Mouse (Mus musculus) limb, embryonic 11.5 days (tissue): ENCODE measurements around the gene Pnn. TPM values are rescaled to one million over a fixed set of nuclear protein-coding genes. Genes with fewer than 3 reads are reported as not detected.
"Not testable (repeated sequence)": the region's sequence is repeated elsewhere in the genome, so short reads cannot be mapped to it uniquely, and the experiment has no call there.

ENCODE experiments used
- ATAC-seq: fragments of 200-750 bp; cut with Nextera tagmentation; 2 replicates; pipeline ENCODE4 v1.8.0; 2017; ENCODE audit warnings: low read depth; ENCODE audit not compliant: insufficient number of reproducible peaks, low FRiP score, low TSS enrichment
- DNase-seq: peaks from one replicate; pipeline ENCODE4 v3.0.0-alpha.2; 2015; ENCODE audit warnings: low spot score
- H3K27ac ChIP-seq: fragments of 300-500 bp; sonication (generic); replicated peaks from 2 replicates; pipeline ENCODE4 v1.5.1; 2014; ENCODE audit warnings: low read depth, mild to moderate bottlenecking, low read length
- H3K27me3 ChIP-seq: fragments of 300-500 bp; sonication (generic); 2 replicates; pipeline ENCODE4 v1.6.1; 2014; ENCODE audit warnings: mild to moderate bottlenecking, low read length, mixed read lengths; ENCODE audit not compliant: control insufficient read depth, insufficient read depth
- H3K36me3 ChIP-seq: fragments of 300-500 bp; sonication (generic); 2 replicates; pipeline ENCODE4 v1.6.1; 2014; ENCODE audit warnings: mild to moderate bottlenecking, low read length, moderate library complexity, mixed read lengths; ENCODE audit not compliant: control insufficient read depth, insufficient read depth
- H3K4me1 ChIP-seq: fragments of 300-500 bp; sonication (generic); 2 replicates; pipeline ENCODE4 v1.6.1; 2014; ENCODE audit warnings: low read length, mixed read lengths; ENCODE audit not compliant: control insufficient read depth, insufficient read depth
- H3K4me2 ChIP-seq: fragments of 300-500 bp; sonication (generic); 2 replicates; pipeline ENCODE4 v1.6.1; 2014; ENCODE audit warnings: low read depth, mild to moderate bottlenecking, moderate library complexity; ENCODE audit not compliant: severe bottlenecking
- H3K4me3 ChIP-seq: fragments of 300-500 bp; sonication (generic); 2 replicates; pipeline ENCODE4 v1.5.1; 2014; ENCODE audit warnings: low read depth, low read length
- H3K9ac ChIP-seq: fragments of 300-500 bp; sonication (generic); 2 replicates; pipeline ENCODE4 v1.6.1; 2014; ENCODE audit warnings: mild to moderate bottlenecking, low read length
- H3K9me3 ChIP-seq: fragments of 300-500 bp; sonication (generic); 2 replicates; pipeline ENCODE4 v1.6.1; 2016; ENCODE audit warnings: low read length; ENCODE audit not compliant: control insufficient read depth
- WGBS: fragments of 180-500 bp; shearing (Covaris S2); extraction: QIAGEN DNeasy Blood & Tissue Kit; methylation state at CpG from one replicate; pipeline ENCODE4 v1.1.7; 2014; 5-methylcytosine and 5-hydroxymethylcytosine counted together
- polyA plus RNA-seq: library from polyadenylated mRNA; unstranded; fragments of >200 nt; fragmentation: Nextera tagmentation; extraction: Ambion mirVana; gene quantifications from 2 replicates; pipeline ENCODE4 v1.2.1, GENCODE M21; 2014

Gene Pnn
- polyA plus RNA-seq, 1 experiment from 2014 or later: 118 TPM

- Histone ChIP-seq H3K4me1 (no peaks in the 10 kb centered on the region), H3K36me3 (no peaks in the 10 kb centered on the region; the same call in 1 of the 2 replicates), H3K9me3 (no peaks in the 10 kb centered on the region), H3K4me2 (no peak overlapping the region), H3K27me3 (no peaks in the 10 kb centered on the region), H3K9ac (no peak overlapping the region), H3K27ac (no peak overlapping the region), H3K4me3 (no peak overlapping the region)
- DNase-seq (no peak), ATAC-seq (no peak)
- WGBS: 98% methylated on average over 3 of the region's 3 CpGs
Observed at GRCm38 (mm10) chr12:59052470-59052869, 14.2 kb upstream of the Pnn start.

- Histone ChIP-seq H3K9ac (no peak overlapping the region), H3K27me3 (no peaks in the 10 kb centered on the region), H3K9me3 (no peaks in the 10 kb centered on the region), H3K36me3 (no peaks in the 10 kb centered on the region; the same call in 1 of the 2 replicates), H3K4me3 (no peak overlapping the region), H3K4me1 (no peaks in the 10 kb centered on the region), H3K27ac (no peak overlapping the region), H3K4me2 (no peak overlapping the region)
- ATAC-seq (no peak), DNase-seq (no peak)
- 89% methylated on average over 5 of the region's 5 CpGs for WGBS
Observed at GRCm38 (mm10) chr12:59053166-59053565, 13.5 kb upstream of the Pnn start.

- H3K4me1 ChIP-seq: no peaks in the 10 kb centered on the region
- H3K4me2 ChIP-seq: no peak overlapping the region
- no peaks in the 10 kb centered on the region for H3K9me3 ChIP-seq
- no peak overlapping the region for H3K27ac ChIP-seq
- H3K36me3 ChIP-seq: no peaks in the 10 kb centered on the region; the same call in 1 of the 2 replicates
- no peak overlapping the region for H3K4me3 ChIP-seq
- ATAC-seq: no peak
- H3K27me3 ChIP-seq: no peaks in the 10 kb centered on the region
- DNase-seq: no peak
- H3K9ac ChIP-seq: no peak overlapping the region
Observed at GRCm38 (mm10) chr12:59053976-59054375, 12.7 kb upstream of the Pnn start.

- no peaks in the 10 kb centered on the region for H3K9me3 ChIP-seq
- H3K4me3 ChIP-seq: no peak overlapping the region
- H3K27ac ChIP-seq: no peak overlapping the region
- ATAC-seq: no peak
- H3K36me3 ChIP-seq: no peaks in the 10 kb centered on the region; the same call in 1 of the 2 replicates
- peaks cover 2% of the 10 kb centered on the region; the same call in 1 of the 2 replicates for H3K4me1 ChIP-seq
- WGBS: 82% methylated on average over 4 of the region's 4 CpGs
- H3K4me2 ChIP-seq: no peak overlapping the region
- H3K9ac ChIP-seq: no peak overlapping the region
- H3K27me3 ChIP-seq: no peaks in the 10 kb centered on the region
- DNase-seq: no peak
Observed at GRCm38 (mm10) chr12:59055196-59055850, 11.4 kb upstream of the Pnn start.

DNA sequence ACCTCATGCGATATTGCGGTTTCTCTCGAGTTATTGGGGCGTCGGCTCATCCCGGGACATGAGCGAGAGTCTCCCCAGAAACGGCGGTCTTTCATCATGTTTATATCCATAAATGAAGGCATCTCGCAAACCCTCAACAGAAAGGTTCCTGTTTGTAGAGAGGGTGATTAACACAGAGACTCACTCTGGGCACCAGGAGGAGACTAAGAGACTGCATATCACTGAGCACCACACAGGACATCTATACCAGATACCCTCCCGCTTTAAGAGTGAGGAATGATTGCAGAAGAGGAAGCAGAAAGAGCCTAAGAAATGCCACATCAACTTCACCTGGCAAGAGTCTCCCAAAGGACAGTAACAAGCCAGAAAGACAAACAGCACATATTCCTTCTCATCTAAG, 10.5 kb upstream of the Pnn start:
- Histone ChIP-seq H3K4me2 (no peak overlapping the region), H3K4me1 (peaks cover 2% of the 10 kb centered on the region; the same call in 1 of the 2 replicates), H3K27ac (no peak overlapping the region), H3K36me3 (no peaks in the 10 kb centered on the region; the same call in 1 of the 2 replicates), H3K9me3 (no peaks in the 10 kb centered on the region), H3K9ac (no peak overlapping the region), H3K27me3 (no peaks in the 10 kb centered on the region), H3K4me3 (no peak overlapping the region)
- DNase-seq: no peak
- ATAC-seq: no peak
- WGBS: 99% methylated on average over 11 of the region's 11 CpGs

- not testable (repeated sequence) for H3K9ac ChIP-seq, ATAC-seq, H3K4me3 ChIP-seq, H3K9me3 ChIP-seq, H3K27ac ChIP-seq, H3K27me3 ChIP-seq, H3K36me3 ChIP-seq, H3K4me1 ChIP-seq, H3K4me2 ChIP-seq, DNase-seq
- whole genome bisulfite sequencing: 91% methylated on average over 5 of the region's 5 CpGs
Observed at GRCm38 (mm10) chr12:59058242-59058641, 8.4 kb upstream of the Pnn start.

- Histone ChIP-seq H3K4me1 (peaks cover 2% of the 10 kb centered on the region; the same call in 1 of the 2 replicates), H3K4me3 (peak overlapping the region; percentile 85), H3K27me3 (no peaks in the 10 kb centered on the region), H3K4me2 (peak overlapping the region; percentile 63), H3K9ac (peak overlapping the region; percentile 77), H3K36me3 (no peaks in the 10 kb centered on the region), H3K27ac (no peak overlapping the region; the same call in 1 of the 2 replicates), H3K9me3 (no peaks in the 10 kb centered on the region)
- DNase-seq: no peak
- WGBS: 73% methylated on average over 4 of the region's 4 CpGs
- no peak for ATAC-seq
Observed at GRCm38 (mm10) chr12:59060322-59060721, 6.4 kb upstream of the Pnn start.

DNA sequence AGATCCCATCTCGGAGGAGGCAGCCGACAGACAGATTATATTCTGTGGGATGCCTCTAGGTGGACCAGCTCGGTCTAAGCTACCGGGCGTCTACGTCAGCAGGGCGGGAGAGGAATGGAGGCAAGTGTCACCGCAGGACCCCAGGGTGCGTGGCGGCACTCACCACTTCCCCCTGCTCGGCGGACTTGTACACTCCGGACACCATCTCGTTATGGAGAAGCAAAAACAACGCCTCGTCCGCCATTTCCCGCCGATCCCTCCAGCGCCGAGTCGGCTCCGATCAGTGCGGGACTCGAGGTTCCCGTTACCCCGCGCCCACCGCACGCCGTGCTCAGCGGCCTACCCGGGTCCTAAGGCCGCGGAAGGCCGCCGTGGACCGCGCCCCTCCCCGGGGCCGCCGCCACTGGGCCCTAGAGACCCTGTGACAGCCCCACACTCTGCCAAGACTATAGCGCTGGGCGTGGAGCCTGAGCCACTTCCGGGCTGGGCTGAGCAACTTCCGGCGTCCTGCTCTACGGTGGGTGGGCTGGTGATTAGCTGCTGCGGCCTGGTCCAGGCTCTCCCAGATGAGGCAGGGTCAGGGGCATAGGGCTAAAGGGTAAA, 5.6 kb upstream of the Pnn start, which contains the start of gene Trappc6b:
Gene Trappc6b (minus strand): TSS at position 480 of the 603 bp plus-strand sequence.
- peak; percentile 95 for ATAC-seq
- H3K4me1 ChIP-seq: peaks cover 2% of the 10 kb centered on the region; the same call in 1 of the 2 replicates
- peak within 1 kb of the TSS; percentile 85 for H3K4me3 ChIP-seq
- no peaks in the 10 kb centered on the region for H3K27me3 ChIP-seq
- H3K9ac ChIP-seq: peak within 1 kb of the TSS; percentile 77
- H3K9me3 ChIP-seq: no peaks in the 10 kb centered on the region
- no peaks in the 10 kb centered on the region for H3K36me3 ChIP-seq
- peak within 1 kb of the TSS; percentile 63 for H3K4me2 ChIP-seq
- peak; percentile 86 for DNase-seq
- H3K27ac ChIP-seq: peak within 1 kb of the TSS; percentile 66
- under 1% methylated on average over 49 of the region's 49 CpGs for WGBS
